Comparison of ENCODE assay signal across 21 mouse cellular contexts in the genomic region with DNA sequence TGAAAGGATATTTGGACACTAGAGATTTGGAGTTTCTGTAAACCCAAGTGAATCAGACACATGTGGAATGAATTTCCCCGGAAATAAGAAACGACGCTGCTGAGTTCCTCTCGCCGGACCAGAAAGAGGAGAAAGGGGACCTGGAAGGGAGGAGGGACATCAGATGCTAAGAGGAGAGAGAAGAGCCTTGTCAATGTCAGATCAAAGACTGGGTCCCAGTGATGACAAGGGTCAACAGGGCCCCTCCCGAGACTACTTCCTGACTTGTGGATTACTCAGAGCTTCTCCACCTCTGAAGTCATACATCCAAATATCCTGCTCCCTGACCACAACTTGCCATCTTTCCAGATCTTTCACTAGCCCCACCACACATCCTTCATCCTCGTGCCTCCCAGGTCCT. TPM values are rescaled to one million over a fixed set of nuclear protein-coding genes. Genes with fewer than 3 reads are reported as not detected.
"Had no signal": no experiment of that assay in that cellular context is flagged by ENCODE, and none has a peak within 500 bp of the region (broad histone marks: within the 10 kb centered on the region; RNA-seq: fewer than 3 reads in every experiment).

No protein-coding gene starts in this region.

- H3K27ac ChIP-seq: midbrain, embryonic 10.5 days; midbrain, embryonic 12.5 days; neural tube, embryonic 13.5 days; neural tube, embryonic 15.5 days had no signal

- DNase-seq: lung, adult 18-20 months; lung, embryonic 14.5 days; lung, postnatal 10 days; lung, postnatal 4 days; midbrain, embryonic 14.5 days; retina, postnatal 1 day; right cerebral cortex, adult 18-20 months; right cerebral cortex, postnatal 25 days; right cerebral cortex, postnatal 4 days; spleen, adult 18-20 months; thymus, adult 2 months; thymus, postnatal 25 days; thymus, postnatal 4 days had no signal

- H3K4me2 ChIP-seq: lung, embryonic 14.5 days; midbrain, embryonic 12.5 days; neural tube, embryonic 13.5 days; neural tube, embryonic 15.5 days had no signal

- H3K9me3 ChIP-seq: midbrain, embryonic 10.5 days; midbrain, embryonic 12.5 days; neural tube, embryonic 13.5 days; neural tube, embryonic 15.5 days had no signal

- H3K4me3 ChIP-seq: midbrain, embryonic 10.5 days; midbrain, embryonic 12.5 days; myocyte; neural tube, embryonic 13.5 days; neural tube, embryonic 15.5 days had no signal

- H3K36me3 ChIP-seq: midbrain, embryonic 10.5 days; midbrain, embryonic 12.5 days; neural tube, embryonic 13.5 days; neural tube, embryonic 15.5 days had no signal

- ATAC-seq: midbrain, embryonic 16.5 days had no signal

- H3K27me3 ChIP-seq: midbrain, embryonic 12.5 days; neural tube, embryonic 13.5 days; neural tube, embryonic 15.5 days had no signal

- H3K9ac ChIP-seq: lung, embryonic 14.5 days; midbrain, embryonic 12.5 days; neural tube, embryonic 13.5 days; neural tube, embryonic 15.5 days had no signal

- H3K4me1 ChIP-seq: midbrain, embryonic 10.5 days; midbrain, embryonic 12.5 days; neural tube, embryonic 13.5 days; neural tube, embryonic 15.5 days had no signal

RNA-seq across cellular contexts. Expression of a gene that starts 24.5 kb away (rescaled TPM):
- total RNA-seq: megakaryocyte, adult 5-6 weeks; megakaryocyte-erythroid progenitor cell, adult 5-6 weeks had no signal
- polyA plus RNA-seq: myocyte had no signal

RNA-seq across cellular contexts. Expression of a gene that starts 44.6 kb away (rescaled TPM):
- total RNA-seq: megakaryocyte-erythroid progenitor cell, adult 5-6 weeks had no signal
- polyA plus RNA-seq: myocyte had no signal
